Mouse (Mus musculus) lung, postnatal 0 days (tissue): ENCODE results near the gene Ppig. TPM values are rescaled to one million over a fixed set of nuclear protein-coding genes. Genes with fewer than 3 reads are reported as not detected.

Source experiments
- ATAC-seq: fragments of 200-750 bp; cut with Nextera tagmentation; 2 replicates; pipeline ENCODE4 v1.8.0; 2017; ENCODE audit warnings: moderate library complexity
- DNase-seq: peaks from one replicate; pipeline ENCODE4 v3.0.0-alpha.2; 2016; ENCODE audit warnings: low spot score
- H3K27ac ChIP-seq: fragments of 300-500 bp; sonication (generic); 2 replicates; pipeline ENCODE4 v1.5.1; 2014; ENCODE audit warnings: antibody characterized with exemption, mild to moderate bottlenecking, low read length, mixed read lengths
- H3K27me3 ChIP-seq: fragments of 300-500 bp; sonication (generic); replicated peaks from 2 replicates; pipeline ENCODE4 v1.6.1; 2014; ENCODE audit warnings: low read length, mixed read lengths; ENCODE audit not compliant: insufficient read depth
- H3K36me3 ChIP-seq: fragments of 300-500 bp; sonication (generic); 2 replicates; pipeline ENCODE4 v1.6.1; 2014; ENCODE audit warnings: low read length, mixed read lengths; ENCODE audit not compliant: insufficient read depth
- H3K4me1 ChIP-seq: fragments of 300-500 bp; sonication (generic); 2 replicates; pipeline ENCODE4 v1.6.1; 2014; ENCODE audit warnings: antibody characterized with exemption, low read depth, low read length, mixed read lengths; ENCODE audit not compliant: insufficient read depth
- H3K4me2 ChIP-seq: fragments of 300-500 bp; sonication (generic); replicated peaks from 2 replicates; pipeline ENCODE4 v1.6.1; 2014; ENCODE audit warnings: low read depth, mild to moderate bottlenecking, low read length, moderate library complexity, mixed read lengths
- H3K4me3 ChIP-seq: fragments of 300-500 bp; sonication (generic); 2 replicates; pipeline ENCODE4 v1.5.1; 2014; ENCODE audit warnings: low read depth, low read length
- H3K9ac ChIP-seq: fragments of 300-500 bp; sonication (generic); replicated peaks from 2 replicates; pipeline ENCODE4 v1.6.1; 2014; ENCODE audit warnings: low read depth, mild to moderate bottlenecking
- H3K9me3 ChIP-seq: fragments of 300-500 bp; sonication (generic); 2 replicates; pipeline ENCODE4 v1.6.1; 2016; ENCODE audit warnings: low read length, mixed read lengths
- CTCF ChIP-seq: IDR thresholded peaks from 2 replicates; pipeline ENCODE4 v1.5.1; 2016; ENCODE audit warnings: antibody characterized with exemption, mild to moderate bottlenecking
- EP300 ChIP-seq: IDR thresholded peaks from 2 replicates; pipeline ENCODE4 v1.6.1; 2016; ENCODE audit warnings: antibody characterized with exemption, mild to moderate bottlenecking, control low read depth
- WGBS: fragments of 180-500 bp; shearing (Covaris S2); extraction: QIAGEN DNeasy Blood & Tissue Kit; methylation state at CpG from one replicate; pipeline ENCODE4 v1.1.7; 2014; 5-methylcytosine and 5-hydroxymethylcytosine counted together
- polyA plus RNA-seq: library from polyadenylated mRNA; unstranded; fragments of >200 nt; fragmentation: Nextera tagmentation; extraction: Ambion mirVana; gene quantifications from 2 replicates; pipeline ENCODE4 v1.2.1, GENCODE M21; 2015

The Ppig gene
- polyA plus RNA-seq, 1 experiment from 2014 or later = 96.5 TPM

- Histone ChIP-seq H3K27ac (no peak overlapping the region), H3K4me3 (no peak overlapping the region)
- no peak for ATAC-seq
Observed at GRCm38 (mm10) chr2:69790722-69791121, 68.4 kb downstream of the Ppig start.

GRCm38 (mm10) chr2:69802911-69803312, 80.6 kb downstream of the Ppig start:
- peak overlapping the region; percentile 32; the same call in 1 of the 2 replicates for H3K4me2 ChIP-seq
- no peaks in the 10 kb centered on the region for H3K4me1 ChIP-seq
- H3K9ac ChIP-seq = no peak overlapping the region
- ATAC-seq (peak; percentile 91), DNase-seq (peak; percentile 78)
- WGBS = 58% methylated on average over 5 of the region's 5 CpGs
- H3K27ac ChIP-seq = no peak overlapping the region
- TF ChIP-seq EP300 (no peak), CTCF (peak; percentile 85)
- H3K36me3 ChIP-seq = no peaks in the 10 kb centered on the region
- H3K9me3 ChIP-seq = no peaks in the 10 kb centered on the region
- no peak overlapping the region for H3K4me3 ChIP-seq
- H3K27me3 ChIP-seq = no peaks in the 10 kb centered on the region

More at GRCm38 (mm10) chr2:69790722-69791121, 68.4 kb downstream of the Ppig start:
- Histone ChIP-seq H3K4me1 (peaks cover 3% of the 10 kb centered on the region; the same call in 1 of the 2 replicates), H3K9me3 (no peaks in the 10 kb centered on the region), H3K36me3 (peaks cover 12% of the 10 kb centered on the region; the same call in 1 of the 2 replicates), H3K9ac (no peak overlapping the region), H3K27me3 (no peaks in the 10 kb centered on the region), H3K4me2 (peak overlapping the region; percentile 76; the same call in 1 of the 2 replicates)
- no peak for DNase-seq
- no peak for TF ChIP-seq CTCF
- no peak for TF ChIP-seq EP300
- WGBS = 60% methylated on average over 4 of the region's 4 CpGs

Other genes with a start within 250 kb of the Ppig start
- 1.1 and 2.4 TPM in 2 replicates for gene Lrp2, start 136.5 kb upstream of the Ppig start, polyA plus RNA-seq
- gene Bbs5, start 75.4 kb upstream of the Ppig start, polyA plus RNA-seq = 13.4 and 13.9 TPM in 2 replicates
- gene Klhl41, start 52.4 kb upstream of the Ppig start, polyA plus RNA-seq = 0.45 and 0.83 TPM in 2 replicates
- 5.4 and 6.2 TPM in 2 replicates for gene Fastkd1, start 9.0 kb upstream of the Ppig start, polyA plus RNA-seq
- 2.3 and 2.5 TPM in 2 replicates for gene Ccdc173, start 67.0 kb downstream of the Ppig start, polyA plus RNA-seq
- gene Phospho2, start 67.1 kb downstream of the Ppig start, polyA plus RNA-seq = 20.3 and 20.8 TPM in 2 replicates
- 29.6 and 30.3 TPM in 2 replicates for gene Klhl23, start 99.4 kb downstream of the Ppig start, polyA plus RNA-seq
- gene Ssb, start 139.0 kb downstream of the Ppig start, polyA plus RNA-seq = 185 and 187 TPM in 2 replicates
- gene Mettl5, start 163.1 kb downstream of the Ppig start, polyA plus RNA-seq = 24.1 and 25.6 TPM in 2 replicates
- gene Ubr3, start 174.7 kb downstream of the Ppig start, polyA plus RNA-seq = 9.9 and 10.4 TPM in 2 replicates